Mouse (Mus musculus) A20 (cell line): Measurements from ENCODE around the gene Gm5565.
"Not testable (repeated sequence)": the region's sequence is repeated elsewhere in the genome, so short reads cannot be mapped to it uniquely, and the experiment has no call there.

Experiments used
- DNase-seq: peaks from one replicate; pipeline ENCODE4 v3.0.0-alpha.2; 2011; ENCODE audit warnings: low read depth, low spot score

Gene Gm5565

GRCm38 (mm10) chr5:146160439-146160838 is at the start of gene Gm5565:
Gene Gm5565 (minus strand): TSS chr5:146160539.
- DNase-seq: not testable (repeated sequence)

- DNase-seq: no peak
Observed at GRCm38 (mm10) chr5:146205537-146205936, 45.2 kb upstream of the Gm5565 start.

- no peak for DNase-seq
Observed at GRCm38 (mm10) chr5:146203921-146204320, 43.6 kb upstream of the Gm5565 start.

- peak; percentile 18 for DNase-seq
Observed at GRCm38 (mm10) chr5:146200580-146200979, 40.2 kb upstream of the Gm5565 start.

- DNase-seq: peak; percentile 34
Observed at GRCm38 (mm10) chr5:146199540-146199939, 39.2 kb upstream of the Gm5565 start.

- DNase-seq: no peak
Observed at GRCm38 (mm10) chr5:146199073-146199472, 38.7 kb upstream of the Gm5565 start.

GRCm38 (mm10) chr5:146193360-146193759 is 33.0 kb upstream of the Gm5565 start:
- no peak for DNase-seq

GRCm38 (mm10) chr5:146190501-146191269 is 30.3 kb upstream of the Gm5565 start:
- DNase-seq: no peak

GRCm38 (mm10) chr5:146190093-146190492 is 29.8 kb upstream of the Gm5565 start:
- DNase-seq: no peak

- DNase-seq: no peak
Observed at GRCm38 (mm10) chr5:146188712-146189111, 28.4 kb upstream of the Gm5565 start.

GRCm38 (mm10) chr5:146188144-146188543 is 27.8 kb upstream of the Gm5565 start:
- DNase-seq: no peak

GRCm38 (mm10) chr5:146187441-146187840 is 27.1 kb upstream of the Gm5565 start:
- DNase-seq: not testable (repeated sequence)

- DNase-seq: not testable (repeated sequence)
Observed at GRCm38 (mm10) chr5:146185204-146185603, 24.9 kb upstream of the Gm5565 start, which contains the start of gene 1700001J03Rik. Gene 1700001J03Rik (minus strand): TSS chr5:146185304.

- DNase-seq: peak; percentile 38
Observed at GRCm38 (mm10) chr5:146172744-146173143, 12.4 kb upstream of the Gm5565 start.

- DNase-seq: not testable (repeated sequence)
Observed at GRCm38 (mm10) chr5:146170621-146171020, 10.3 kb upstream of the Gm5565 start, which contains the start of gene Gm6309. Gene Gm6309 (minus strand): TSS chr5:146170721.

- not testable (repeated sequence) for DNase-seq
Observed at GRCm38 (mm10) chr5:146158326-146158725, 2.0 kb downstream of the Gm5565 start.

- DNase-seq: peak; percentile 68
Observed at GRCm38 (mm10) chr5:146150454-146150853, 9.9 kb downstream of the Gm5565 start.

- DNase-seq: no peak
Observed at GRCm38 (mm10) chr5:146147903-146148302, 12.4 kb downstream of the Gm5565 start.
